Mouse (Mus musculus) hindbrain, embryonic 12.5 days (tissue): ENCODE results near the gene Strn3. TPM values are rescaled to one million over a fixed set of nuclear protein-coding genes. Genes with fewer than 3 reads are reported as not detected.

Source experiments
- ATAC-seq: fragments of 200-750 bp; cut with Nextera tagmentation; 2 replicates; pipeline ENCODE4 v1.8.0; 2017; ENCODE audit warnings: moderate TSS enrichment; ENCODE audit not compliant: low FRiP score
- H3K27ac ChIP-seq: fragments of 300-500 bp; sonication (generic); 2 replicates; pipeline ENCODE4 v1.5.1; 2016; ENCODE audit warnings: mild to moderate bottlenecking
- H3K27me3 ChIP-seq: fragments of 300-500 bp; sonication (generic); 2 replicates; pipeline ENCODE4 v1.6.1; 2016; ENCODE audit warnings: mild to moderate bottlenecking
- H3K36me3 ChIP-seq: fragments of 300-500 bp; sonication (generic); 2 replicates; pipeline ENCODE4 v1.6.1; 2016; ENCODE audit warnings: mild to moderate bottlenecking
- H3K4me1 ChIP-seq: fragments of 300-500 bp; sonication (generic); 2 replicates; pipeline ENCODE4 v1.6.1; 2016
- H3K4me2 ChIP-seq: fragments of 300-500 bp; sonication (generic); replicated peaks from 2 replicates; pipeline ENCODE4 v1.6.1; 2016; ENCODE audit warnings: mild to moderate bottlenecking
- H3K4me3 ChIP-seq: fragments of 300-500 bp; sonication (generic); 2 replicates; pipeline ENCODE4 v1.5.1; 2016; ENCODE audit warnings: mild to moderate bottlenecking
- H3K9ac ChIP-seq: fragments of 300-500 bp; sonication (generic); 2 replicates; pipeline ENCODE4 v1.6.1; 2016; ENCODE audit warnings: mild to moderate bottlenecking, moderate library complexity
- H3K9me3 ChIP-seq: fragments of 300-500 bp; sonication (generic); replicated peaks from 2 replicates; pipeline ENCODE4 v1.6.1; 2016; ENCODE audit warnings: mild to moderate bottlenecking
- WGBS: fragments of 180-500 bp; shearing (Covaris S2); methylation state at CpG from one replicate; pipeline ENCODE4 v1.1.7; 2016; 5-methylcytosine and 5-hydroxymethylcytosine counted together
- polyA plus RNA-seq: library from polyadenylated mRNA; unstranded; fragments of >200 nt; fragmentation: Nextera tagmentation; extraction: Ambion mirVana; gene quantifications from 2 replicates; pipeline ENCODE4 v1.2.1, GENCODE M21; 2016

Gene Strn3
- polyA plus RNA-seq, 1 experiment from 2014 or later = 63.1 TPM

DNA sequence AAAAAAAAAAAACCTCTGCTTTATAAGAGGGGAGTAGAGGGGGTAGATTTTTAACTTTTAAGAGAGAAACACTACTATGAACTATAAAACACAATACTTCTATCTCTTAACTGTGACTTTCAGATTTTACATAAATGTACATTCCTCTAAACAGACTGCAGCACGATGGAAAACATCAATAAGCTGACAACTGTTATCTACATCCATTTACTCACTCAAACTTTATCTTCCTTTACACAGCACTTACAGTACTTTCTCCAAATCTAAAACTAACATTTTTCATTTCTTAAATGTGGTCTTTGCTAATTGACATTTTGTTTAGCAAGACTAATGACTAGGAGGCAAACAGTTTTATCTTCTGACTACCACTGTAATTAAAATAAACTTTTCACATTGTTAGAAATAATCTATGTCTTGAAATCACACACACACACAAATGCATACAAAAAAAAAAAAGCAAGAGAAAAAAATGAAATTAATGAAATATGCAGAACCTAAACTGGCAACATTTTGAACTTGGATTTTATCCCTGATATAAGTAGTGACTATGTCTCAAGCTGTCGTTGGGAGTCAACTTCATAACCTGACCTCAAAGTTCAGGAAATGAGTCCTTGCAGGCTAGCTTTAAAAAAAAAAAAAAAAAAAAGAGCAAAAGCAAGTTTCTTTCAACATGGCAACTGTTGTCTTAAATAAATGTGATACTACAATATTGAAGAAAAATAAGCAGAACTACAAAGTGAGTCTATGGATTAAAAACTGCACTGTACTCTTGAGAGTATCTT lies 54.8 kb downstream of the Strn3 start:
- Histone ChIP-seq H3K4me2 (no peak overlapping the region), H3K9me3 (no peaks in the 10 kb centered on the region), H3K4me1 (no peaks in the 10 kb centered on the region), H3K9ac (no peak overlapping the region), H3K27me3 (no peaks in the 10 kb centered on the region), H3K36me3 (no peaks in the 10 kb centered on the region), H3K27ac (no peak overlapping the region), H3K4me3 (no peak overlapping the region)
- no peak for ATAC-seq
- WGBS = 88% methylated on average over 2 of the region's 2 CpGs

DNA sequence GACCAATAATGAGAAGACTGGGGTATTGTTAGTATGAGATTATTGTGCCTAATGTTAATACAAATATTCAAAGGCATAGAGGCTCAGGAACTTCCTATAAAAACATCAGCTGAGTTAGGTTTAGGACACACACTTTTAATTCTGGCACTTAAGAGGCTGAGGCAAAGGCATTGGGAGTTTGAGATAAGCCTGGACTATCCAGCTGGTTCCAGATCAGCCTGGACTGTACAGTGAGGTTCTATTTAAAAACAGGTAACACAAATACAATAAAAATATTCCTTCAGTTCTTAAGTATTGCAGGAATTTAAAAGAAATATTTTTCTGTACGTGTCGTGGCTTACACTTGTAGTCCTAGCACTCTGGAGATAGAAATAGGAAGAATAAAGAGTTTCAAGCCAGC lies 55.4 kb downstream of the Strn3 start:
- Histone ChIP-seq H3K27ac (no peak overlapping the region), H3K4me3 (no peak overlapping the region), H3K9me3 (no peaks in the 10 kb centered on the region), H3K9ac (no peak overlapping the region), H3K4me2 (no peak overlapping the region), H3K27me3 (no peaks in the 10 kb centered on the region), H3K4me1 (no peaks in the 10 kb centered on the region), H3K36me3 (no peaks in the 10 kb centered on the region)
- ATAC-seq = no peak
- 88% methylated on average over 2 of the region's 2 CpGs for WGBS

DNA sequence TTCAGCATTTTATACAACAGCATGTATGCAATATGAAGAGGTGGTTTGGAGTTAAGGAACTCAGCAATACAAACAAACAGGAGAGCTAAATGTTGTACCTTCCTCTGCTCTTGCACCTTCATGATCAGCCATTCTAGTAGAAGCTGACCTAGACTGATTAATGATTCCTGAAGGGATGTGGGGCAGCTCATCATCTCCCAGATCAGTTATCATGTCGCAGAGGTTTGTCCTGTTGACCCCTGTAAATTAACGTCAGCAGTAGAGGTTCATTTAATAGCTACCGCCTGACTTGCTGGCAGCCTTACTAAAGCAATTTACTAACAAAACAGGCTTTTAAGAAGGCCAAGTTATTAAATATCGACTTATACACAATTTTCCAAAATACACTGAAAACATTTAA lies 58.2 kb downstream of the Strn3 start:
- Histone ChIP-seq H3K4me2 (no peak overlapping the region), H3K4me3 (no peak overlapping the region), H3K9ac (no peak overlapping the region), H3K36me3 (no peaks in the 10 kb centered on the region), H3K4me1 (no peaks in the 10 kb centered on the region), H3K27ac (no peak overlapping the region), H3K27me3 (no peaks in the 10 kb centered on the region), H3K9me3 (no peaks in the 10 kb centered on the region)
- ATAC-seq = no peak
- 73% methylated on average over 4 of the region's 4 CpGs for WGBS

DNA sequence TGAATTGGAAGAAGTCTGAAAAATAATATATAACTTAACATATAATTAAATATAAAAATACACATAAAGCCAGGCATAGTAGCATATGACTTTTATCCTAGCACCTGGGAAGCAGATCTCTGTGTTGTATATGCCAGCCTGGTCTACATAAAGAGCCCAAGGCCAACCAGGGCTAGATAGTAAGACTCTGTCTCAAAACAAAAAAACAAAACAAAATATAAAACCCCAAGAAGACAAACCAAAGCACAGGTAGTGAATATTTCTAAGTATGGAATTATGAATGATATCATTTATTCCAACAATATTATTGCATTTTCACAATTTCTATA lies 68.4 kb downstream of the Strn3 start:
- peak; percentile 54; the same call in 1 of the 2 replicates for ATAC-seq
- Histone ChIP-seq H3K4me1 (no peaks in the 10 kb centered on the region), H3K4me3 (no peak overlapping the region), H3K27ac (no peak overlapping the region), H3K27me3 (no peaks in the 10 kb centered on the region), H3K36me3 (peaks cover 2% of the 10 kb centered on the region; the same call in 1 of the 2 replicates), H3K4me2 (no peak overlapping the region), H3K9ac (no peak overlapping the region), H3K9me3 (no peaks in the 10 kb centered on the region)

DNA sequence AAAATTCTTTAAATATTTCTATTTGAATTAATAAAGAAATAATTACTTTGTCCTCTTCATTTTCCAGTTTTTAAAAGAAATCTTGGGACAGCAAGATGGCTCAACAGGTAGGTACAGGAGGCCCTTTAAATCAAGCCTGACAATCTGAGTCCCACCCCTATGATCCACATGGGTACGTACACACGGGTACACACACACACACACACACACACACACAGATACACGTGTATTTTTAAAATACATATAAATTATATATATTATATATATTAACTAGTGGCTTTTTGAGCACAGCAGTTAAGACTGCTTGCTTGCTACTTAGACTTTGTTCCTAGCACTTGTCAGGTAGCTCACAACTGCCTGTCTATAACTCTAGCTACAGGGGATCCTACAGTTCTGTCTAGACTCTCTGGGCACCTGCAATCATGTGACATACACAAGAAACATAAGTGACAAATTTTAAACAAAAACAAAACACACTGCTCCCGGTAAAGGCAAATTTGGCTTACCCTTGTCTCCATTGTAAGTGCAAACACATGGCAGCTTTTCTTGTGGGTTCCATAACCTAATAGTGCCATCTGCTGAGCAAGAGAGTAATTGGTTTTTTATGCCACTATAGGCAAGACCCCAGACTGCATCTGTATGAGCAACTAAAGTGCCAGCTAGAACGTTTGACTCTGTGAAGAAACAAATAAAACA lies 68.9 kb downstream of the Strn3 start:
- Histone ChIP-seq H3K9ac (no peak overlapping the region), H3K27ac (no peak overlapping the region), H3K4me3 (no peak overlapping the region), H3K9me3 (no peaks in the 10 kb centered on the region), H3K4me2 (no peak overlapping the region), H3K4me1 (no peaks in the 10 kb centered on the region), H3K27me3 (no peaks in the 10 kb centered on the region), H3K36me3 (peaks cover 5% of the 10 kb centered on the region; the same call in 1 of the 2 replicates)
- ATAC-seq = peak; percentile 50; the same call in 1 of the 2 replicates
- 78% methylated on average over 5 of the region's 5 CpGs for WGBS

DNA sequence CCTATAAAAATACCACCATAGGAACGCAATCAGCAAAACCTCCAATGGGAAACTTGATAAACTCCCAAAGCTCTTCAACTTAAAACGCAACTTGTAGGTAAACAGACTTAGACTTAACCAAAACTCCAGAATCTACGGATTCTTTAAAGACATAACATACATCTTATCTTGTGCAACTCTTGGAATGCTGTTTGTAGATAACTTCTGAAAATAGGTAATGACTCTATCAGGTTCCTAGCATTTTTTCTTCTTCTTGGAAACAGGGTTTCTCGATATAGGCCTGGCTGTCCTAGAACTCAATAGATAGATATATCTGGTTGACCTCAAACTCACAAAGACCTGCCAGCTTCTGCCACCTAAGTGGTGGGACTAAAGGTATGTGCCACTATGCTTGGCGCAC lies 70.5 kb downstream of the Strn3 start:
- no peaks in the 10 kb centered on the region for H3K4me1 ChIP-seq
- ATAC-seq = no peak
- H3K27ac ChIP-seq = no peak overlapping the region
- WGBS = 96% methylated on average over 5 of the region's 5 CpGs
- H3K27me3 ChIP-seq = no peaks in the 10 kb centered on the region
- no peak overlapping the region for H3K4me3 ChIP-seq
- H3K9me3 ChIP-seq = no peaks in the 10 kb centered on the region
- H3K4me2 ChIP-seq = no peak overlapping the region
- no peak overlapping the region for H3K9ac ChIP-seq
- H3K36me3 ChIP-seq = peaks cover 15% of the 10 kb centered on the region

DNA sequence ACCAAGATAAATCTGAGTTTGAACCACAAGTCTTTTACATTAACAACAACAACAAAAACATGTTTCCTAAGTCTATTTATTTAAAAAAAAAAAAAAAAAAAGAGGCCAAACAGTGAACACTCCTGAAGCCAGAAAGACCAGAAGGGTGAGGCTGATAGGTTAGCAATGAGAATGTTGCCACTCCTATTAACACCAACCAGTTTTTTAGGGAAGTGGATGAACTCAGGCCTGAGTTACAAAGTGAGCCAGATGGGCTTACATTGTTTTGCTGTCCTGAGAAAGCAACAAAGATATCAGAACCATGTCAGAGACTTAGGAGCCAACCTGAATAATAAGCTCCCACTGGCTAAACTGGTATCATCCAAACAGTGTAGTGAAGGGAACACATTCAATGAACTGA lies 71.1 kb downstream of the Strn3 start:
- H3K9ac ChIP-seq = no peak overlapping the region

DNA sequence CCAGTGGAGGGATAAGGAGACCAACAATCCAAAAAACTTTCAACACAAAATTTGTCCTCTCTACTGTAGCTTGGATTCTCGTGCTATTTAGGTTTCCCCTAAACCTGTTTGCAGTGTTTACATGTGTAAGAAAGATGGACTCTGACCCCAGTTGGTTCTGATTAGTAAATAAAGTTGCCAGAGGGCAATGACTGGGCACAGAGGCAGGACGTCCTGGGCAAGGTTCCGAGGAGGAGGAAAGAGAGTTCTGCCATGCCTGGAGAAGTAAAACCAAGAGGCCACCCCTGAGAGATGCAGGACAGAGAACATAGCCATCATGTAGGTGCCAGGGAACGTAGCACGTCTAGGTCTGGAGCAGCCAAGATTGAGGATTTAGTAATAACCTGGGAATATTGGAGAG lies 79.3 kb downstream of the Strn3 start:
- ATAC-seq = no peak
- no peaks in the 10 kb centered on the region for H3K27me3 ChIP-seq
- no peaks in the 10 kb centered on the region for H3K4me1 ChIP-seq
- 95% methylated on average over 5 of the region's 5 CpGs for WGBS
- peaks cover 44% of the 10 kb centered on the region for H3K36me3 ChIP-seq
- no peaks in the 10 kb centered on the region for H3K9me3 ChIP-seq
- H3K4me2 ChIP-seq = no peak overlapping the region
- no peak overlapping the region for H3K4me3 ChIP-seq
- no peak overlapping the region for H3K27ac ChIP-seq
- H3K9ac ChIP-seq = no peak overlapping the region

More for the DNA sequence above, 71.1 kb downstream of the Strn3 start:
- Histone ChIP-seq H3K4me3 (no peak overlapping the region), H3K9me3 (no peaks in the 10 kb centered on the region), H3K36me3 (peaks cover 18% of the 10 kb centered on the region), H3K4me2 (no peak overlapping the region), H3K4me1 (no peaks in the 10 kb centered on the region), H3K27ac (no peak overlapping the region), H3K27me3 (no peaks in the 10 kb centered on the region)
- no peak for ATAC-seq

DNA sequence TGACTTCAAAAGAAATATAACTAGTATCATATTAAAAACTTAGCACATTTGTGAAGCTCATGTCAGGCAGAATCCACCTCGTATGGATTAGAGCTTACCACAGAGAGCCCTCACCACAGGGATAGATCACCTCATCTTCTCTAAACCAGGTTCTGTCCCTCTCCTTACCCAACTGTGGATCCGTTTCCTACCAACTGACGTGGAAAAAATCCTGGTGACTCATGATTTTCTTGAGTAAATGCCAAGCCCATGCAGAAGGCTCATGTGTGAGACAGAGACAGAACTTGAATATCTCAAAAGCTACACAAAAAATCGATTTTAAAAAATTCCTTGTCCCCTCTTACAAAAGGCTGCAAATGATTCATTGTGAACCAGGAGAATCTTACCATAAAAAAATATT lies 85.6 kb downstream of the Strn3 start:
- H3K9me3 ChIP-seq = no peaks in the 10 kb centered on the region
- ATAC-seq = no peak
- 91% methylated on average over 4 of the region's 4 CpGs for WGBS
- H3K4me3 ChIP-seq = no peak overlapping the region
- no peak overlapping the region for H3K9ac ChIP-seq
- no peaks in the 10 kb centered on the region for H3K27me3 ChIP-seq
- no peaks in the 10 kb centered on the region for H3K4me1 ChIP-seq
- no peak overlapping the region for H3K27ac ChIP-seq
- peaks cover 26% of the 10 kb centered on the region for H3K36me3 ChIP-seq
- H3K4me2 ChIP-seq = no peak overlapping the region

DNA sequence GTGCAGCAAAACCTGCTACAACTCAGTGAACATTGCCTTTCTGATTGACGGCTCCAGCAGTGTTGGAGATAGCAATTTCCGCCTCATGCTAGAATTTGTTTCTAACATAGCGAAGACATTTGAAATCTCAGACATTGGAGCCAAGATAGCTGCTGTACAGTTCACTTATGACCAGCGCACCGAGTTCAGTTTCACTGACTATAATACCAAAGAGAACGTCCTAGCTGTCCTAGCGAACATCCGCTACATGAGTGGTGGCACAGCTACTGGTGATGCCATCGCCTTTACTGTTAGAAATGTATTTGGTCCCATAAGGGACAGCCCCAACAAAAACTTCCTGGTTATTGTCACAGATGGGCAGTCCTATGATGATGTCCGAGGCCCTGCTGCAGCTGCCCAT lies 88.4 kb downstream of the Strn3 start:
- Histone ChIP-seq H3K9ac (no peak overlapping the region), H3K36me3 (peaks cover 14% of the 10 kb centered on the region; the same call in 1 of the 2 replicates), H3K4me3 (no peak overlapping the region), H3K4me1 (no peaks in the 10 kb centered on the region), H3K27ac (no peak overlapping the region), H3K9me3 (no peaks in the 10 kb centered on the region), H3K27me3 (no peaks in the 10 kb centered on the region), H3K4me2 (no peak overlapping the region)
- WGBS = 97% methylated on average over 10 of the region's 10 CpGs
- no peak for ATAC-seq

DNA sequence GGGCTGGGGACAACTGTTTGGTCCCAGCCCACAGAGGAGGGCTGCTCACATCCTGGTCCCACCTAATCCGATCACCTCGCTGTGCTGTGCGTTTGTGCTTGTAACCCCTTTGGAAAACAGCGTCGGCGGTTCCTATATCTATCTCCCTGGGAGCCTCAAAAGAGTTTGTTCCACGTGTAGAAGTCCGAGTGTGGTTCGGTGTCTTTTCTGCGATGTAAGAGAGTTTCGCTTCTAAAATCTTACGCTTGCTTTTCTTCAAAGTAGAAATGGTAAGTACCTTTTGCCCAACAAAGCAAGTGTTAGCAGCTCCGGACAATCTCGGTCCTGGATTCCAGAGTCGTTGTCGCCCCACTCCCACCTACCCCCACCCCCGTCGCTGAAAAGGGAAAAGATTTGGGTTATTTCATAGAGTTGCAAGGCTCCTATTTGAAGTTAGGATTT lies 97.6 kb downstream of the Strn3 start:
- Histone ChIP-seq H3K4me1 (peaks cover 15% of the 10 kb centered on the region), H3K36me3 (no peaks in the 10 kb centered on the region), H3K4me2 (peak overlapping the region; percentile 90), H3K4me3 (peak overlapping the region; percentile 67), H3K27me3 (peaks cover 51% of the 10 kb centered on the region), H3K9ac (peak overlapping the region; percentile 68), H3K27ac (no peak overlapping the region), H3K9me3 (no peaks in the 10 kb centered on the region)
- 2% methylated on average over 18 of the region's 18 CpGs for WGBS
- ATAC-seq = peak; percentile 12; the same call in 1 of the 2 replicates

DNA sequence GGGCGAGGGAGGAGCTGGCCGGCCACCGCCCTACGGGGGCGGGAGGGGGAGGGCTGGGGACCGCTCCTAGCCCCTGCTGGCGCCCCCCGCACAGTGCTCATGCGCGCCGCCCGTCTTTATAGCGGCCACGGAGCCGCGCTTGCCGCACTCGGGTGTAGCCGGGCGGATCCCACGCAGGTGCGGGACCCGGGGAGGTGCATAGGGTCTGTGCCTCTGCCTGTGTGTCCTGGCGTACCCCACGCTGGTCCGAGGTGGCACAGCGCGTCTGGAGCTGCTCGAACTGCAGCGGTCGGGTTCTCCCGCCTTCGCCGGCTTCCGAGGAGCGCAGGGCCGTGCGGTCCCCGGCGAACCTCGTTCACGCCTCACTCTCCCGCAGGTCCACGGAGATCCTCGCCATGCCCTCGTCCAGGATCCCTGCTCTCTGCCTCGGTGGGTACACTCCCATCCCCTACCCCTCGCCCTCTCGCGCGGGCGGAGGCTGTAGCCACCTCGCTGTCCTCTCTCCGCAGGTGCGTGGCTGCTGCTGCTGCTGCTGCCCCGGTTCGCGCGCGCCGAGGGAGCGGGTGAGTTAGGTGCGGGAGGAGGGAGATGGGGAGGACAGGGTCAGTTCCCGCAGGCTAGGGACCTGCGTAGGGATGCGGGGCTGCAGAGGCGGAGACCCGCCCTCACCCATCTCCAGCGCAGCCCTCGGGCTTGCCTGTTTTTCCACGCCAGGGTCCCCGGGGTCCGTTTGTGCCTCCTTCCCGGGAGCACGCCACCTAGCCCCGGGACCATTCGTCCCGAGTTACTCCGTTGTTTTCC lies 98.3 kb downstream of the Strn3 start, which contains the start of gene Coch:
Coch (plus strand) TSS at position 113 of the 801 bp plus-strand sequence.
- Histone ChIP-seq H3K9ac (peak within 1 kb of the TSS; percentile 68), H3K4me2 (peak within 1 kb of the TSS; percentile 90), H3K4me1 (peaks cover 15% of the 10 kb centered on the region), H3K27ac (no peak within 1 kb of the TSS), H3K27me3 (peaks cover 51% of the 10 kb centered on the region), H3K4me3 (peak within 1 kb of the TSS; percentile 67), H3K36me3 (no peaks in the 10 kb centered on the region), H3K9me3 (no peaks in the 10 kb centered on the region)
- peak; percentile 90 for ATAC-seq
- under 1% methylated on average over 74 of the region's 79 CpGs for WGBS
